Mouse (Mus musculus) mature B cell (primary cell): ENCODE measurements around the gene Disc1.

Source experiments
- in situ Hi-C: fragments of 300-500 bp; cut with MboI; formaldehyde crosslinking; loops from 2 replicates; pipeline ENCODE4 v1.14.3; 2019

Disc1 gene

DNA sequence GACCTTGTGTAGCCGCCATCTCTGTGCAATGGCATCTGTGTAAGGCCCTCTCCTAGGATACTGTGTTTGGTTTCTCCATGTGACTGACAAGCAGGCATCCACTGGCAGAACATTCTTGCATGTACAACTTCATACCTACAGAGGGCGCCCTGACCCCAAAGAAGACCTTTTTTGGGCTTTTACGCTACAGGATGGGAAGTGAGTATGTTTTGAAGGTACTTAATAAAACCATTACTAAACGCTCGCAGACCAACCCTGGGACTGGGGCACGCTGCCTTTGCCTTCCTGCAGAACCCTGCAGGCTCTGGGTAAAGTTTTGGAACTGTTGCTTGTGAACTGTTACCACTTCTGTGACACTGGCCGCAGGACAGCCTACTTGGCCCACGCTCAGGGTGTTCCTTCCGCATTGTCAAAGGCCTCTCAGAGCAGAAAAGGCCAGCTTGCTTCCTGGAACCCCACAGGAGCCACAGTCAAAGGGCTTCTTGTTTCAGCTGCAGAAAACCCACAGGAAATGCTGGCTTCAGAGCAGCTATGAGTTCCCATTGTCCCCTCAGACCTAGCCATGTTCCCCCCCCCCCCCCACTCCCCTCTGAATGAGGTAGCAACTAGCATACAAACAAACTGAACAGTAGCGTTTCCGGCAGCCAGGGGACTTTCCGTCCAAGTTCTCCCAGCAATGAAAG, 13.1 kb downstream of the Disc1 start:
- in situ Hi-C loops: no loop called here

DNA sequence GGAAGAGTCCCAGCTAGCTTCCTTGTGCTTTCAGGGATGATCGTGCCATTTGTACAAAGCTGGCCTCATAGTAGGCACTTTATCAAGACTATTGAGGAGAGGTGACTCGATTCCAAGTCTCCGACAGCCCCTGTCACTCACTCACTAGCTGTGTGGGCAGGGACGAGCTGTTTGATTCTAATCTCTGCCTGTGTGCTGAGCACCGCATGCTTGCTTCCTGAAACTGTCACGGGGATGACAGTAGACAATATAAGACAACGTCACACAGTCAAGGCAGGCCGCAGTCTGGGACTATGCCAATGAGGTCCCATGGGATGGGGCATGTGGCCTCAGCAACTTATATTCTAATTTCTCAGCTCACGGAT, 13.6 kb downstream of the Disc1 start:
- in situ Hi-C loops: no loop called here

DNA sequence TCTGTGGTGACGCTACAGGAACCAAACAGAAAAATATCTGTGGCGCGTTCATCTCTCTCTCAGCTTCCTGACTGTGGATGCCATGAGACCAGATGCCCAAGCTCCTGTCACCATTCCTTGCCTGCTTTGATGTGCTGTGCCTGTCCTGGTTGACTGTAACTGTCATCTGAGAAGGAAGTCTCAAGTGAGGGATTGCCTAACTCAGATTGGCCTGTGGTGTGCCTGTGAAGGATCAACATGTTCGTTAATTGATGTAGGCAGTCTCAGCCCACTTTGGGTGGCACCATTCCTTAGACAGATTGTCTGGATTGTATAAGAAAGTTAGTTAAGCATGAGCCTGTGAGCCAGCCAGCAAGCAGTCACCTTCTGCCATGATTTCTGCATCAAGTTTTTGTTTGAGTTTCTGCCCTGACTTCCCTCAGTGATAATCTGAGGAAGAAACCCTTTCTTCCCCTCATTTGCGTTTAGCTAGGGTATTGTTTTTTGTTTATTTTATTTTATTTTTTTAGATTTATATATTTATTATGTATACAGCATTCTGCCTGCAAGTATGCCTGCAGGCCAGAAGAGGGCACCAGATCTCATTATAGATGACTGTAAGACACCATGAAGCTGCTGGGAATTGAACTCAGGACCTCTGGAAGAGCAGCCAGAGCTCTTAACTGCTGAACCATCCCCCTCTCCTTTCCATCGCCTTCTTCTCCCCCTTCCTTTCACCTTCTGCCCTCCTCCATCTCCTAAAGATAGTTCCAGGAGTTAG, 14.3 kb downstream of the Disc1 start:
- in situ Hi-C loops: no loop called here

DNA sequence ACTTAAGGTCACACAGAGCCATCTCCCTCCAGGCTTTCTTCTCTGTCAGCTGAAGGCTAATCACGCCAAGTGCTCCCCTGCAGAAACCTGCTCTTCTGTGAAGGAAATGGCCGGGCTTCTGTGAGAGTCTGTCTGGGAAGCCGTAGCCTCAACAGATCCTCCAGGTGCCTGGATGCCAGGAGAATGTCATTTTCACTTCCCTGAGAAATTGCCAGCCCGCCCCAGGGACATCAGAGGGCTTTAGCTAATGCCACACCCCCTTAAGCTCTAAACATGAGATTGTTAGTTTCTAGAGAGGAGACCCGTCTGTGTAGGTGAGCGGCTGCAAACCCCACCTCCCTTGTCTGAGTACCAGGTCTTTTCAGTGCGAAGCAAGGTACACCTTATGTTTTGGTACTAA, 15.3 kb downstream of the Disc1 start:
- in situ Hi-C loops: no loop called here

DNA sequence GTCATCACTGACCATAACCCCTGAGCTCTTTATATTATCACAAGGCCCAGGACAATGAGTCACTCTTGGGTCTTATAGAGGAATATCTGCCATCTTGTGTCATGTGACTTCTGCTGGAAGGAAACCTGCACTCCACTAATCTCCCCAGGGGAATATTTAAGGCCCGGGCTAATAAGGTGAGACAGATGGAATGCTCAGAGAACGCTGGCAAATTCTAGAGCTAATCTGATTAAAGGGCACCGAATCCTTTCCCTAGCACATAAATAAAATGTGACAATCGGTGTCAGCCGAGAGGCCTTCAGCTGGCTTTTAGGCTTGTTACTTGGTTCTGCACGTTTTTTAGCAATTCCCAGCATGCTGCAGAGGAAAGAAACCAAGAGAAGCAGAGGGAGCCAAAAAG, 15.7 kb downstream of the Disc1 start:
- in situ Hi-C loops: no loop called here

DNA sequence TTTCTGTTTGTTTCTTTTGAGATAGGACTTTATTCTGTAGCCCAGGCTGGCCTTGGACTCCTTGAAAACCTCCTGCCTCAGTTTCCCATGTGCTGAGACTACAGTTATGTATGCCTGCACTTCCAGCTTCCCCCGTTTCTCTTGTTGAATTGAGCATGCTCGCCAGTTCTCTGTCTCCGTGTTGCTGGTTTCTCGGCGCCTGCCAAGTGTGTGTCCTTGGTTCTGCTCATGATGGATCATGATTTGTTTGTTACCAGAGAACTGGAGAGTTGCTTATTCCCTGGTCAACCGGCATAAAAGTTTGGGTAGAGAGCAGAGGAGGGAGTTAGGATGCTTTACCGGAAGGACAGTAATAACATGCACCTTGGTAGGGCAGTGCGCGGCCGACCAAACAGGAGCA, 20.1 kb downstream of the Disc1 start:
- in situ Hi-C loops: no loop called here

DNA sequence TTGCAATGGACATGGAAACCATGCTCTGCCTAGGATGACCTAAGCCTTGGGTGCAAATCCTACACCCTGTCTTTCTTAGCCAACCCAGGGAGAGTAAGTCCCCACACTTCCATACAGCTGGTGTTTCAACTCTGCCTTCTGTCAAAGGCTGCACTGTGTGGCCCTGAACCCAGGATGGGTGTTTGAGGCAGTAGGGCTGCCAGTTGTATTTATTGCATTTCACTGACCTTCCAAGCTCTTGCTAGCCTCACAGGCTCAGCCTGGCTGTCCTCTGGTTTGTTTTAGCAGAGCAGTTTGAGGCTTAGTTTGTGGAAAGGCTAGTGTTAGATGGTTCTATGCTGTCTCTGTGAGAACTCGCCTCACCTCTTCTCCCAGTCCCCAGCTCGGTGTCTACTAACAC, 20.6 kb downstream of the Disc1 start:
- in situ Hi-C loops: no loop called here

DNA sequence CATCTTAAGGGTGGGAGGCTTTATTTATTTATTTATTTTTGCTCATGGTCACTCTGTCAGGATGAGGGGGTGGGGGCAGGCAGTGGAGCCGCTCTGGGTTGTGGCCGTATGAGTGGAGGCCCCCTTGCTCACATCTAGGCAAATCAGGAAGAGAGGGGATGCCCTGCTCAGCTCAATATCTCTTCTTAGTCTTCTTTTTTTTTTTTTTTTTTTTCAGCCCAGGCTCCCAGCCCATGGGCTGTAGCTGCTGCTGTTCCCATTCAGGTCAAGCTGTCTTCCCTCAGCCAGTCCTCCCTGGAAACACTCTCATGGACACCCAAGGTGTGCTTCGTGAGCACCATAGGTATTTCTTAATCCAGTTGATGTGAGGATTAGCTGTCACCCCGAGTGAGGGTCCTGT, 21.4 kb downstream of the Disc1 start:
- in situ Hi-C loops: no loop called here

DNA sequence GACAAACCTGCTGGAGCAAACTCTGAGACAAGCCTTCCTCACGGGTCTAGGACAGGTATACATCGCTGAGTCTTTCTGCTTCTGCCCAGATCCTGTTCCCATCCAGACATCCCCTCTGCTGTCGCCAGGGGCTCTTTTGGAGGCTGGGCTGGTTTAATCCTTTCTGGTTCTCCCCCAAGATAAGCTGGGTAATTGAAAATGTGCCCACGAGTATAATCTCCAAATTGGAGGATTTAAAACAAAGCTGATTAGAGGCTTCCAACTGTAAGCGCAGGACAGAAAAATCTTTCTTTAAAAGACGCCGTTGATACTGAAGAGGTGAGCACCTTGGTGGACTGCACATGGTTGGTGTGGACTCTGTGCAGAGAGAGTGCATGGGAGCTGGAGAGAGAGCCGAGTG, 23.3 kb downstream of the Disc1 start:
- in situ Hi-C loops: no loop called here

DNA sequence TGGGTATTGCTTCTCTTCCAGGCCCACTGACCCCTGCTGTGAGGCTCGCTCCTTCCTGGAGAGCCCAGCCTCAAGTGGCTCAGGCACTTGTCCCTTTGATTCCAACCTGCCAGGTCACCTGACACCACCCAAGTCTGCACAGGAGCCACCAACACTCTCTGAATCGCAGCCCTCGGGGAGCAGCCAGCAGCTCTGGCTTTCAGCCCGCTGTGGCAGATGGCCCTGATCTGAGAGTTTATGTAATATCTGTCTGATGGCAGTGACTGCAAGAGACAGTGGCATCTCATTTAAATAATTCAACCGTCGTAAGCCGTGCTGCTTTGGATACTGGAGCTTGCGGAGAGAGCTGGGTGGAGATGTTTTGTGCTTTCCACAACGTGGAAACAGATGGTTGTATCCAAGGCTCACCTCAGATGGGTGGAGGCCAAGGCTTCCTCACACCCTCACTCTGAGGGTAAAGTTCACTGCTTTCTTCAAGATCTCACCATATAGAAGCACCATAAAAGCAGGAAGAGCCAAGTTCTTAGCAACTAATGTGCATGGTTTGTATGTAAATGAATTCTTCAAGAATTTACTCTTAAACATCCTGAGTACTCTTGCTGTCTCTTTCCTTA, 24.9 kb downstream of the Disc1 start:
- in situ Hi-C loops: no loop called here

DNA sequence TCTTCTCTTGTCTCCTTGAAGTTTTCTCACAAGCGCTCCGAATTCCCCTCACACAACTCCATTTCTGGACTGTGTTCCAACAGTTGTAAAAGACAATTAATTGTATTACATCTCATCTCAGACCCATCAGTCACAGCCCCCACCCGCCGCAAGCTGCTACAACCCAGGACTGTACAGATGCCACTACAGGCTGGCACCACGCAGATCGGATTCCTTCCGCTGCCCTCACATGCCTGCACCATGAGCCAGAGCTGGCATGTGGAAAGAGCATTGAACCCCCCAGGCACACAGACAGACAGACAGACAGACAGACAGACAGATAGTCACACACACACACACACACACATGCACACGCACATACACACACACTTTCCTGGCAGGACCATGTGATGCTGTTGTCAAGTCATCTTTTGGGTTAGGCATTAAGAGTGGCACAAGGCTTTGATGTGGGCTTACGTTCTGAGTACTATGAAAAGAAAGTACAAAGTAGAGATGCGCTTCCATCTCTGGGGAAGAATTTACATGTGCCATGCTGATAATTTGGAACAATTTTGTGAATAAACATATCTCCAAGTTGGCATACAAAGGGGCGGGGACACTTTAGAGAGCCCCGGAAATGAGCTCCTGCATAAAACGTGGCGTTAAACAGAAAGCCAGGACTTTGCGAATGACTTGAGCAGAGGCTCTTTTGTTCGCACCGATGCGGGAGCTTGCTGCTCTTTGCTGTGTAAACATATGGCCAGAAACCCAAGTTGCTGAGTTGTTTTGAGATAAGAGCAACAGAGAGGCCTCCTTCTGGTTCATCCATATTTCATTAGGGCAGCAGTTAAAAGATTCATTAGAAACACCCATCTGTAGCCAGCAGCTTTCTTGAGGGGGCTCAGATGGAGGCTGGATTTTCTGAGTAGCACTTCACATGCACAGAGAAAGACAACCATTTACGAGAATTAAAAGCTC, 26.7 kb downstream of the Disc1 start:
- in situ Hi-C loops: no loop called here

DNA sequence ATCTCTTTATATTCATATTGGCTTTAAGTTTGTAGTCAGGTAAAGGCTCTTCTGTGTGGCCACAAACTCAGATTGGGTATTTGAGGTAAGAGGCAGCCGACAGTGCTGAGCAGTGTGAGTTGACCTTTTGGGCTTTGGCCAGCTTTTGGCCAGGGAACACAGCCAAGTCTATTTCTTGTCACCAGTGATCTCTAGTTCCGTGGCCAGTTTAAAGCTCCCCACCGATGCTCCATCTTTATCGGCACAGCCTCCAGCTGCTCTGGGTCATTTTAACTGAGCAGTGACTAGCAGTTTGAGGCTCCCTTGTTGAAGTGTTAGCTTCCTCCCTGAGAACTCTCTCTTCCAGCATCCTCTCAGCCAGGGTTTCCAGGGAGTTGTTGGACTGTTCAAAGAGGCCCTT, 29.8 kb downstream of the Disc1 start:
- in situ Hi-C loops: no loop called here

DNA sequence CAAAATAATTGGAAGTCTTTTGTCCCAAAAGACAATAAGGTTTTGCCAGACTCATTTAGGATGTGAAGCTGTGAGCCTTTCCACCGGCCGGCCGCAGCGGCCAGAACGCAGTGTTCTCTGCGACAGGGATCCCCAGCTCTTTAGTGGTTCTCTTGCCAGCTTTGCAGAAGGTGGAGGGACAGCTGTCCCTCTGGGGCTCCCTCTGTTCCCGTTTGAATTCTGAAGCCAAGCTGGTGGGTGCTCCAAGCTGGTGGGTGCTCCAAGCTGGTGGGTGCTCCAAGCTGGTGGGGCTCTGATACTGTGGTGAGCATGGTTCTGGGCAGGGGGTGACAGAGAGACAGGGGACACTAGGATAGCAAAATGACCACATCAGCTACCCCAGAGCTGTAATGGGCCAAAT, 30.5 kb downstream of the Disc1 start:
- in situ Hi-C loops: no loop called here

DNA sequence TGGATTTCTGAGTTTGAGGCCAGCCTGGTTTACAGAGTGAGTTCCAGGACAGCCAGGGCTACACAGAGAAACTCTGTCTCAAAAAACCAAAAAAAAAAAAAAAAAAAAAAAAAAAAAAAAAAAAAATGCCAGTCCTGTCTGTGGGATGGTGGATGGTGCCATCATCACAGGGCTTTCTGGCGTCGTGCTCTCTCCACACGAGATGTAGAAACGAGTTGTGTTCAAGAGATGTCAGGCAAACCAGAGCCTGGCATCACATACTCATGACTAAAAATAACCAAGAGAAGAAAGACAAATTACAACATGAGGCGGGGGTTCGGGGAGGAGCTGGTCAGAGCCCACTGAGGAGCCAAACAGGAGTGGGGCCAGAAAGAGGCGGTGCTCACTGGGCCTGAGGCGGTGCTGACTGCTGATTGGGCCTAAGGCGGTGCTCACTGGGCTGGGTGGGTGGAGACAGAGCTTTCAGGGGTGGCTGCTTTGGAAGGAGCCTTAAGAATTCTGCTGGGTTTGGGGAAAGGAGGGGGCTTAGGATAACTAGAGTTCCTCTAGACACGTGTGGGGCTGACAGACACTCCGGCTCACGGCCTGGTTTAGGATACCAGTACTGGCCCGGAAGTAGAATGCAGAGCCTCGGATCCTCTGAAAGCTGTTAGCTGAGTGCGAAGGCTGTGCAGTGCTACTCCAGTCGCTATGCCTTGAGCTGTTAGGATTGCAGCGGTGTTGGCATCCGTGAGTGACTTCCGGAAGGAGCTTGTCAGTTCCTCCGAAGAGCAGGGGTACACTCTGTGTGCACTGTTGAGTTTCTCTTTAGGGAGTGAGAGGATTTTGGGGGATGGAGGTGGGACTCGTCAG, 37.1 kb downstream of the Disc1 start:
- in situ Hi-C loops: no loop called here

DNA sequence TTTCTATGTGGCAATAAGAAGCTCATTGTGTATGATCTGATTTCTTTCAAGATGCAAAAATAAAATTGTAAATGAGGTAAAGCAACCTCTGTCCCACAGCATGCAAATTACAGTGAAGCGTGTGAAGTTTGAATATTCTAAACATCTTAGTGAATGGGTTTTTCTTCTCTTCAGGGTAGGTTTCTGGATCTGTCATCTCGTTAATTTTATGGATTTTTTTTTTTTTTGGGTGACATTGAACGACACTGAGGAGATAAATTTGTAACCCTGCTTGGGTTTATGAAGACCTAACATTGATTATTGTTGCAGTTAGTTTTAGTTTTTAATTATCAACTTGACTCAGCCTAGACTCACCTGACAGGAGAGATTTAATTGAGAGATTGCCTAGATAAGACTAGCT, 43.1 kb downstream of the Disc1 start:
- in situ Hi-C loops: no loop called here

DNA sequence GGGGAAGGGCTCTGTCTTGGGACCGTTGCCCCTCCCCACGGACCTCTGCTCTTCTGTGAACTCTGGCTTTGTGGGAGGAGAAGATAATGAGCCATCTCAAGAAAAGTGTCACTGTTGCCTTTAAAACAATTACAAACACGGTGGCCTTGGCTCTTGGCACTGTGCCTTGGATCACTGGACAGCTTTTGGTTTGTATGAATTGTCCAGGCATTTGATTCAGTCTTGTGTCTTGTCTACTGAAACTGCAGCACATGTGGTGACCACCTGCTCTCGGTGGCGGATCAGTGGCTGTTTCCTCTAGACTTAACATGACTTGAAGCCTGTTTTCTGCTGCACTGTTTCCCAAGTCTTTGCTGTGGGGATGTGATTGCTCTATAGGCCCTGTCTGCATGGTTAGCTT, 44.1 kb downstream of the Disc1 start:
- in situ Hi-C loops: no loop called here

DNA sequence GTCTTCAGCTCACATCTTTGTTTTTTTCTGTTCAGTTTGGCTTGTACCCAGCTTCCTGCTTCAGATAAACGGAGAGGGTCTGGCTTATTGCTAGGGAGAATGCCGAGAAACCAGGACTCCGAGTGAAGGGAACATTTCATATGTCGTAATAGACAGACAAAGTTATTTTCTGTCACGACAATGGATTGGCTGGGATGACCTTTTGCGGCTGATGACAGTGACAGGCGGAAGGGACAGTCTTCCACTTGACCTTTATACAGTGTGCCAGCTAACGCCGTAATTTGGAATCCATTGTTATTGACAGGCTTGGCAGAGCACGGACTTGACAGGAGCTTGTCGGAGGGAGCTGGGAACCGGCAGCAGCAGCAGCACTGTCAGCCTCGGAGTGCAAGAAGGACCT, 48.3 kb downstream of the Disc1 start:
- in situ Hi-C loops: no loop called here

DNA sequence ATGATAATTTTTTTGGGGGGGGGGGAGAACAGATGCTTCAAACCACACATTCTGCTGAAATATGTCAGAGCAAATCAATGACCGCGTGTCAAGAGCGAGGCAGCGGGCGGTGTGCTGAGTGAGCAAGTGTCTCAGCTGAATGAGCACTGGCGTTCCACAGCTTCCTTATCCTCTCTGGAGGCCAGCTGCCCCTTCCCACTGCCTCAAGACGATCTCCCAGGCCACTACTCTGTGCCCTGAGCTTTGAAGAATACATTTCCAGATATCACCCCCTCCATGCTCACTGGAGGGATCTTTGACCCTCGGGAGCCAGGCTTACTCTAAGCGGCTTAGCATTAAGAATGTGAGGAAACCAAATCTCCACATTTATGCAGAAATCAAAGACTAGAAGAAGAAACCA, 59.2 kb downstream of the Disc1 start:
- in situ Hi-C loops: no loop called here

DNA sequence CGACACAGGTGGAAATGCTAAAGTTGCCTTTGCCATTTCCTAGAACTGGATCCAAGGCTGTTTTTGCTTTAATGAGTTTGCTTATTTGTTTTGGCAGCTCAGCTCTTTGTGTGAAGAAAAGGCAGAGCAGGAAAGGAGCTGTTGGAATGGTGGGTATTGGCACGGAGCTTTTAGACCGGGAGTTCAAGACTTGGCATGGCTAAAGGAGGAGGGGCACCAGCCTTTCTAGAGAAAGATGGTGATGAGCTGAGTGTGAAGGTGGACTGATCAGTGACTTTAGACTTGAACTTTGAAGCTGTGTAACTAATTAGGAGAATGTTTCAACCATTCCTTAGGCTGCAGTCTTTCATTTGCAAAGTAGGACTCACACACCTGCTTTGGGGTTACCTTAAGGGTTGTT, 59.8 kb downstream of the Disc1 start:
- in situ Hi-C loops: no loop called here

DNA sequence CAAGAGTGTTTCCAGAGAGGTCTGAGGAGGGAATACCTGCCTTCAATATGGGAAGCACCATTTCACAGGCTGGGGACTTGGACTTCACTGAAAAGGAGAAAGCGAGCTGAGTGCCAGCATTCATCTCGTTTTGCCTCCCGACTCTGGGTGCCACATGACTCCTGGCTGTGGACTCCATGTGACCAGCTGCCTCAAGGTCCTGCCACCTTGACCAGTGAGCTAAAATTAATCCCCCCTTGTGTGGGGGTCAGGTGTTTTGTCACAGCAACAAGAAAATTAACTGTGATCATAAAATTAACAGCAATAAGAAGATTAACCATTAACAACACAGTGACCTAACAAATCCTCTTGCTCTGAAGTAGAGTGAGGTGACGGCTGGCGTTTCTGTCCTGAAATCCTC, 61.3 kb downstream of the Disc1 start:
- in situ Hi-C loops: no loop called here

DNA sequence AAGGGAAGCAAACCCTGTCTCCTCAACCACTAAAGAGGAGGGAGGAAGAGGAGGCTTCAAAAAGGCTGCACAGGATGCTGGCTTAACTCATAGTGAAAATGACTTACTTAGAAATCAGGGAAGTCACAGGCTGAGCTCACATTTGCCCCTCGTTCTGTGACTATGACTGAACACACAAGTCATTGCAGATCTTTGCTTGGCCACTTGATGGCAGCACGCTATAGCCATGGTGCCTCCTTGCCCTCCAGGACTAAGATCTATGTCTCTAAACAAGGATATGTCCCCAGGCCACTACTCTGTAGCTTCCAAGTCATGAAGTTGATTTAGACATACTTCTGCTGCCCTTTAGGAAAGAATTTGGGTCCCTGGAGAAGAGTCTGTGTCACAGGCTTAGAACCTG, 62.6 kb downstream of the Disc1 start:
- in situ Hi-C loops: no loop called here
